Mouse (Mus musculus) midbrain, embryonic 10.5 days (tissue): ENCODE results near the gene Wnt8b. TPM values are rescaled to one million over a fixed set of nuclear protein-coding genes. Genes with fewer than 3 reads are reported as not detected.
A peak's percentile ranks its signal among the peaks of the same experiment; 100 is the strongest.

Source experiments
- DNase-seq: peaks from one replicate; pipeline ENCODE4 v3.0.0-alpha.2; 2017; ENCODE audit warnings: low spot score
- H3K27ac ChIP-seq: fragments of 300-500 bp; sonication (generic); replicated peaks from 2 replicates; pipeline ENCODE4 v1.5.1; 2016; ENCODE audit warnings: mild to moderate bottlenecking
- H3K27me3 ChIP-seq: fragments of 300-500 bp; sonication (generic); 2 replicates; pipeline ENCODE4 v1.6.1; 2016; ENCODE audit warnings: low read depth, mild to moderate bottlenecking; ENCODE audit not compliant: poor library complexity, severe bottlenecking
- H3K36me3 ChIP-seq: fragments of 300-500 bp; sonication (generic); 2 replicates; pipeline ENCODE4 v1.6.1; 2016; ENCODE audit warnings: mild to moderate bottlenecking, moderate library complexity
- H3K4me1 ChIP-seq: fragments of 300-500 bp; sonication (generic); 2 replicates; pipeline ENCODE4 v1.6.1; 2016
- H3K4me3 ChIP-seq: fragments of 300-500 bp; sonication (generic); 2 replicates; pipeline ENCODE4 v1.5.1; 2016; ENCODE audit warnings: mild to moderate bottlenecking, moderate library complexity
- H3K9me3 ChIP-seq: fragments of 300-500 bp; sonication (generic); replicated peaks from 2 replicates; pipeline ENCODE4 v1.6.1; 2016; ENCODE audit warnings: mild to moderate bottlenecking
- WGBS: fragments of 180-500 bp; shearing (Covaris S2); methylation state at CpG from one replicate; pipeline ENCODE4 v1.1.7; 2016; 5-methylcytosine and 5-hydroxymethylcytosine counted together
- polyA plus RNA-seq: library from polyadenylated mRNA; unstranded; fragments of >200 nt; fragmentation: Nextera tagmentation; extraction: Ambion mirVana; gene quantifications from 2 replicates; pipeline ENCODE4 v1.2.1, GENCODE M21; 2016

Gene Wnt8b
- polyA plus RNA-seq, 1 experiment from 2014 or later, result 27.7 TPM

- H3K36me3 ChIP-seq, result no peaks in the 10 kb centered on the region
- no peaks in the 10 kb centered on the region for H3K9me3 ChIP-seq
- H3K27me3 ChIP-seq, result peaks cover 100% of the 10 kb centered on the region
- peaks cover 94% of the 10 kb centered on the region for H3K4me1 ChIP-seq
- H3K27ac ChIP-seq, result peak overlapping the region; percentile 61
- DNase-seq, result no peak
- H3K4me3 ChIP-seq, result peak overlapping the region; percentile 59
- 13% methylated on average over 7 of the region's 7 CpGs for WGBS
These were observed 20.7 kb downstream of the Wnt8b start for GRCm38 (mm10) chr19:44513921-44514482.

- Histone ChIP-seq H3K27ac (peak overlapping the region; percentile 65), H3K36me3 (no peaks in the 10 kb centered on the region), H3K27me3 (peaks cover 100% of the 10 kb centered on the region), H3K4me3 (peak overlapping the region; percentile 59), H3K4me1 (peaks cover 93% of the 10 kb centered on the region), H3K9me3 (no peaks in the 10 kb centered on the region)
- DNase-seq, result peak; percentile 83
- WGBS, result under 1% methylated on average over 14 of the region's 14 CpGs
These were observed 21.5 kb downstream of the Wnt8b start for GRCm38 (mm10) chr19:44514521-44515451.

DNA sequence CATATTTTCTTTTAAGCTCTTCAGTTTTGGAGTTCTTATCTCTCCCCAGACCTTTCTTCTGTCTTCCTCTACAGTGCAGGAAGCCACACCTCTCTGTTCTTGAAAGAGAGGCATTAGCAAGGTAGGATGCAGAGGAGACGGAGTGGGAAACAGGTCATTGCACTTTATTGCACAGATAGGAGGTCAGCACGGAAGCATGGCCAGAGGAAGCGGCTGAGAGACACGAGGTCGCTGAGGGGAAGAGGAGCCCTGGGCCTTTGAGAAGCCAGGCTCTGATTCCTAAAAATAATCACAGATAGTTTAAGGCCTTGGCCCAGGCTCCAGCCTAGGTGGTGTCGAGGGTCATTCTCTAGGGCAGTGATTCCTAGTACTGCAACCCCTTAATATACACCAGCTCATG lies 22.5 kb downstream of the Wnt8b start:
- no peaks in the 10 kb centered on the region for H3K9me3 ChIP-seq
- H3K27ac ChIP-seq, result peak overlapping the region; percentile 65
- no peak for DNase-seq
- 23% methylated on average over 6 of the region's 6 CpGs for WGBS
- H3K4me1 ChIP-seq, result peaks cover 83% of the 10 kb centered on the region
- no peak overlapping the region for H3K4me3 ChIP-seq
- H3K27me3 ChIP-seq, result peaks cover 100% of the 10 kb centered on the region
- no peaks in the 10 kb centered on the region for H3K36me3 ChIP-seq

- peaks cover 100% of the 10 kb centered on the region for H3K27me3 ChIP-seq
- no peaks in the 10 kb centered on the region for H3K36me3 ChIP-seq
- H3K27ac ChIP-seq, result no peak overlapping the region
- H3K4me1 ChIP-seq, result peaks cover 59% of the 10 kb centered on the region
- 48% methylated on average over 12 of the region's 12 CpGs for WGBS
- DNase-seq, result no peak
- no peak overlapping the region for H3K4me3 ChIP-seq
- no peaks in the 10 kb centered on the region for H3K9me3 ChIP-seq
These were observed 24.9 kb downstream of the Wnt8b start for GRCm38 (mm10) chr19:44517996-44518768.

- no peak overlapping the region for H3K4me3 ChIP-seq
- WGBS, result 28% methylated on average over 7 of the region's 7 CpGs
- H3K36me3 ChIP-seq, result no peaks in the 10 kb centered on the region
- H3K27me3 ChIP-seq, result peaks cover 100% of the 10 kb centered on the region
- DNase-seq, result peak; percentile 46
- no peak overlapping the region for H3K27ac ChIP-seq
- H3K9me3 ChIP-seq, result no peaks in the 10 kb centered on the region
- H3K4me1 ChIP-seq, result peaks cover 49% of the 10 kb centered on the region
These were observed 25.9 kb downstream of the Wnt8b start for GRCm38 (mm10) chr19:44519152-44519551.

GRCm38 (mm10) chr19:44525551-44526205 lies 32.4 kb downstream of the Wnt8b start:
- H3K27ac ChIP-seq, result no peak overlapping the region
- WGBS, result 92% methylated on average over 9 of the region's 9 CpGs
- DNase-seq, result no peak
- H3K4me3 ChIP-seq, result no peak overlapping the region
- H3K27me3 ChIP-seq, result peaks cover 98% of the 10 kb centered on the region
- H3K36me3 ChIP-seq, result no peaks in the 10 kb centered on the region
- H3K4me1 ChIP-seq, result no peaks in the 10 kb centered on the region
- no peaks in the 10 kb centered on the region for H3K9me3 ChIP-seq

- Histone ChIP-seq H3K27ac (no peak overlapping the region), H3K4me3 (no peak overlapping the region), H3K27me3 (peaks cover 98% of the 10 kb centered on the region), H3K4me1 (no peaks in the 10 kb centered on the region), H3K36me3 (no peaks in the 10 kb centered on the region), H3K9me3 (no peaks in the 10 kb centered on the region)
- 91% methylated on average over 6 of the region's 6 CpGs for WGBS
- no peak for DNase-seq
These were observed 36.7 kb downstream of the Wnt8b start for GRCm38 (mm10) chr19:44530018-44530417.

DNA sequence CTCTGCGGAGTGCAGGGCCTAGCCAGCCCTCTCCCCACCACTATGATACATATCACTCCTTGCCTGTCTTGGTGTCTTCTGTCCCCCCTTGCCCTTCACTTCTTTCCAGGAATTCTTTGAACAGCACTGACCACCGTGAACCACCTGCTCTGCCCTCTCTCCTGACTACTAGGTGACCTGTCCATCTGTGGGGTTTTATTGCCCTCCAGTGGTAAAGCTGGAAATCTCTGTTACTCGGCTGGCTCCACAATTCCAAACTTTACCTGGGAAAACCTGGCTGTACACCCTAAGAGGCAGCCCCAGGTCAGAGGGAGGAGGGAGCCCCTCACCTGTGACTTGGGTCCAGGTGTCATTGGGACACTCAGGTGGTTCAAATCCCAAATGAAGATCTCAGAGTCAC lies 42.1 kb downstream of the Wnt8b start:
- Histone ChIP-seq H3K36me3 (no peaks in the 10 kb centered on the region), H3K9me3 (peaks cover 4% of the 10 kb centered on the region), H3K4me1 (no peaks in the 10 kb centered on the region), H3K27me3 (peaks cover 71% of the 10 kb centered on the region), H3K4me3 (no peak overlapping the region), H3K27ac (no peak overlapping the region)
- peak; percentile 18 for DNase-seq
- 39% methylated on average over 3 of the region's 3 CpGs for WGBS

- Histone ChIP-seq H3K27ac (no peak overlapping the region), H3K27me3 (peaks cover 53% of the 10 kb centered on the region), H3K36me3 (no peaks in the 10 kb centered on the region), H3K4me1 (no peaks in the 10 kb centered on the region), H3K4me3 (no peak overlapping the region), H3K9me3 (peaks cover 15% of the 10 kb centered on the region)
- no peak for DNase-seq
- 89% methylated on average over 8 of the region's 8 CpGs for WGBS
These were observed 44.1 kb downstream of the Wnt8b start for GRCm38 (mm10) chr19:44537416-44537815.

DNA sequence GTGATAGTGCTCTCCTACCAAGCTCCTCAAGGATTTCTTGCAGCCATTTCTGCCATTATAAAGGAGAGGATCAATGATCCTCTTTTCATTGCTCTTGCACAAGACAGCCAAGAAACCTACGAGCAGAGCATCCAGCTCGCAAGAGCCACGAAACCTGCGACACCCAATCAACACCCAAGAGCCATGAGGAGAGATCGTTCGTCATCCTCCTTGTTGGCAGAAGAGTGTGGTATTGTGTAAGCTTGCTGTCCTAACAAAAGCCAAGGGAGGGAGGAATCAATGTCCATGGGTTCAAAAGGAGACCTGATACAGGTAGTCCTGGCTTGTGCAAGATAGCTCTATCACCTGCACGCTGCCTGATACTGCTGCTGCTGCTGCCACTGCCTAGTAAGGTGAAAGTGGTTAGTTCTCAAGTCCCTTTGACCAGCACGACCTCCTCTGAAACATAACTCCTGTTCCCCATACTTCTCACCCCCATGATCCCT lies 49.5 kb downstream of the Wnt8b start:
- peaks cover 54% of the 10 kb centered on the region for H3K27me3 ChIP-seq
- peaks cover 15% of the 10 kb centered on the region for H3K9me3 ChIP-seq
- no peak overlapping the region for H3K27ac ChIP-seq
- H3K4me3 ChIP-seq, result no peak overlapping the region
- peaks cover under 1% of the 10 kb centered on the region; the same call in 1 of the 2 replicates for H3K36me3 ChIP-seq
- DNase-seq, result no peak
- peaks cover 15% of the 10 kb centered on the region for H3K4me1 ChIP-seq
- WGBS, result 94% methylated on average over 8 of the region's 8 CpGs

GRCm38 (mm10) chr19:44544372-44544771 lies 51.1 kb downstream of the Wnt8b start:
- peaks cover 15% of the 10 kb centered on the region for H3K4me1 ChIP-seq
- WGBS, result 54% methylated on average over 10 of the region's 10 CpGs
- H3K4me3 ChIP-seq, result no peak overlapping the region
- peaks cover 15% of the 10 kb centered on the region for H3K9me3 ChIP-seq
- no peak for DNase-seq
- no peak overlapping the region for H3K27ac ChIP-seq
- peaks cover 17% of the 10 kb centered on the region for H3K36me3 ChIP-seq
- H3K27me3 ChIP-seq, result peaks cover 54% of the 10 kb centered on the region

DNA sequence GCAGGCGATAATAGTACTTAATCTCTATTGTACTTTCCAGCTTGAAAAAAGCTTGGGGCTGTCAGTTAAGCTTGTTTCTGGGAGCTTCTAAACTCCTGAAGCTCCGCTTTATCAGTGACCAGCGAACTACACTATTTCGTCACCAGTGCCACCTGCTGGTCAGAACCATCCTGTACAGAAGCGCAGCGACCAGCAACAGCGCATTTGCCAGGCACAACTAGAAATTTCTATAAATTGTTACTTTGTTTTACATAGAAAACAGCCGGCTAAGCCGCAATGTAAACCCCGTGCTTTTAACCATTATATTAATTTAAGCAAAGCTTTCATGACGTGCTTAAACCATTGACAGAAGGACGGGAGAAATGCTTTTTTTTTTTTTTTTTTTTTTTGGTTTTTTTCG lies 51.5 kb downstream of the Wnt8b start:
- DNase-seq, result peak; percentile 79
- Histone ChIP-seq H3K4me3 (peak overlapping the region; percentile 71), H3K27me3 (peaks cover 51% of the 10 kb centered on the region), H3K9me3 (peaks cover 15% of the 10 kb centered on the region), H3K36me3 (peaks cover 21% of the 10 kb centered on the region), H3K27ac (no peak overlapping the region), H3K4me1 (peaks cover 15% of the 10 kb centered on the region)
- 3% methylated on average over 13 of the region's 13 CpGs for WGBS
